Comparison of ENCODE assay signal across 10 mouse cellular contexts in the genomic region with DNA sequence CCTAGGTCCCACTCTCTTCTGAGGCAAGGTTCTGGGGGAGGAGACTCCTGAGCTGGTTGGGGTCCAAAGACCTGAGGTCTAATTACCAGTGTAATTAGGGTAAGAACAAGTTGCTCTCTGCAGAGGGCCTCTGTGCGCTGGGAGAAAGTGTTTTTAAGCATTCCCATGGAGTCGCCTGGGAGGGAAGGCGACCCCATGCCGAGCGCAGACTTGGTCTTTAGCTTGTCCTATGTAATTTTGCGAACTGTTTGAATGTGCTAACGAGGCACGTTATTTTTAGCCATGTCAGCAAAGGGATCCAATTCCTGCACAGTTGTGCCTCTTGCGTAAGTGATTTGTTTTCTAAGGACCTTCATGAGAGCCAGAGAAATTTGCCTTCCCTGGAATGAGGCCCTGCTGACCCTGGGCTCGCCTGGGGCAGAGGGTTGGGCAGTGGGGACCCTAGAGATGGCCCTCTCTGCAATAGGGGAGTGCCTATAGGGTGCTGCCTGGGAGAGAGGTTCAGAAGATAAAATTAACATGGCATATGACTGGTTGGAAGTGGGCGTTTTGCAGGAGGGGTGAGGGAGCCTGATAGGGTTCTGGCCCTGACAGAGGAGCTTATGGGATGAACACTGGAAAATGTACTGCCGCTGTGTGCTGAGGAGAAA. TPM values are rescaled to one million over a fixed set of nuclear protein-coding genes. Genes with fewer than 3 reads are reported as not detected.
A peak's percentile ranks its signal among the peaks of the same experiment; 100 is the strongest.
DNase-seq lines count a peak whose midpoint lies in the region; ATAC-seq lines count a peak whose summit lies in the region.
"Had no signal": no experiment of that assay in that cellular context is flagged by ENCODE, and none has a peak within 500 bp of the region (broad histone marks: within the 10 kb centered on the region; RNA-seq: fewer than 3 reads in every experiment).

A gene (plus strand): TSS at position 157 of the 650 bp plus-strand sequence.

- peaks cover 6% of the 10 kb centered on the region; the same call in 1 of the 2 replicates for H3K27me3 ChIP-seq in heart, embryonic 12.5 days (replicated peaks)
- H3K27me3 ChIP-seq in lung, embryonic 15.5 days, result no peaks in the 10 kb centered on the region
- H3K27me3 ChIP-seq in forebrain, embryonic 14.5 days (replicated peaks; ENCODE audit: control insufficient read depth, insufficient read depth, low read length), result no peaks in the 10 kb centered on the region

- no peak within 1 kb of the TSS for H3K4me3 ChIP-seq in heart, embryonic 12.5 days
- H3K4me3 ChIP-seq in lung, embryonic 15.5 days, result no peak within 1 kb of the TSS
- H3K4me3 ChIP-seq in forebrain, embryonic 14.5 days (ENCODE audit: low read depth, low read length), result no peak within 1 kb of the TSS
- H3K4me3 ChIP-seq: hindbrain, embryonic 13.5 days had no signal

- H3K36me3 ChIP-seq in heart, embryonic 12.5 days, result no peaks in the 10 kb centered on the region
- no peaks in the 10 kb centered on the region for H3K36me3 ChIP-seq in lung, embryonic 15.5 days
- H3K36me3 ChIP-seq in forebrain, embryonic 14.5 days (ENCODE audit: control insufficient read depth, insufficient read depth, low read length), result no peaks in the 10 kb centered on the region
- H3K36me3 ChIP-seq: hindbrain, embryonic 13.5 days had no signal

- intact Hi-C loops in heart, postnatal 25 days (cut with DNase I), result no loop called here

- no peaks in the 10 kb centered on the region for H3K9me3 ChIP-seq in heart, embryonic 12.5 days (replicated peaks)
- H3K9me3 ChIP-seq in lung, embryonic 15.5 days, result no peaks in the 10 kb centered on the region
- H3K9me3 ChIP-seq in forebrain, embryonic 14.5 days (replicated peaks; ENCODE audit: control insufficient read depth, low read length), result no peaks in the 10 kb centered on the region
- H3K9me3 ChIP-seq: hindbrain, embryonic 13.5 days had no signal

- 0 out of 2 replicates have a peak, but pooled peaks have one; percentile 26 for ATAC-seq in heart, embryonic 12.5 days (ENCODE audit: insufficient number of reproducible peaks, low FRiP score)
- ATAC-seq in lung, embryonic 15.5 days (ENCODE audit: borderline replicate concordance, extremely low read depth, low FRiP score, low TSS enrichment), result 0 out of 2 replicates have a peak, but pooled peaks have one; percentile 28
- ATAC-seq in forebrain, embryonic 14.5 days, result peak; percentile 77

- no peak within 1 kb of the TSS for H3K9ac ChIP-seq in heart, embryonic 12.5 days
- H3K9ac ChIP-seq in lung, embryonic 15.5 days, result no peak within 1 kb of the TSS
- H3K9ac ChIP-seq in forebrain, embryonic 14.5 days (ENCODE audit: low read length), result no peak within 1 kb of the TSS
- H3K9ac ChIP-seq: hindbrain, embryonic 13.5 days had no signal

- H3K4me2 ChIP-seq in heart, embryonic 12.5 days, result peak within 1 kb of the TSS; percentile 33
- H3K4me2 ChIP-seq in lung, embryonic 15.5 days, result peak within 1 kb of the TSS; percentile 5; the same call in 1 of the 2 replicates
- no peak within 1 kb of the TSS for H3K4me2 ChIP-seq in forebrain, embryonic 14.5 days (ENCODE audit: low read length)
- H3K4me2 ChIP-seq: hindbrain, embryonic 13.5 days had no signal

- peak within 1 kb of the TSS; percentile 52 for H3K27ac ChIP-seq in heart, embryonic 12.5 days (ENCODE audit: poor library complexity, severe bottlenecking)
- peak within 1 kb of the TSS; percentile 45; the same call in 1 of the 2 replicates for H3K27ac ChIP-seq in lung, embryonic 15.5 days
- no peak within 1 kb of the TSS; the same call in 1 of the 2 replicates for H3K27ac ChIP-seq in forebrain, embryonic 14.5 days (ENCODE audit: low read depth, low read length)
- H3K27ac ChIP-seq: hindbrain, embryonic 13.5 days had no signal

- peaks cover 20% of the 10 kb centered on the region for H3K4me1 ChIP-seq in heart, embryonic 12.5 days (replicated peaks)
- peaks cover 15% of the 10 kb centered on the region for H3K4me1 ChIP-seq in lung, embryonic 15.5 days
- H3K4me1 ChIP-seq in forebrain, embryonic 14.5 days (ENCODE audit: control insufficient read depth, insufficient read depth, low read length), result peaks cover 27% of the 10 kb centered on the region

- no peak for DNase-seq in heart, postnatal 25 days (ENCODE audit: low spot score)
- no peak for DNase-seq in lung, postnatal 10 days
- DNase-seq in forebrain, embryonic 14.5 days (ENCODE audit: low spot score), result peak; percentile 80
- peak; percentile 54 for DNase-seq in retina, embryonic 14.5 days (ENCODE audit: low spot score)
- DNase-seq in urinary bladder, postnatal 4 days (ENCODE audit: low spot score in 2 of 2), result no peak
- DNase-seq in gastrocnemius, postnatal 25 days, result no peak
- DNase-seq: liver had no signal

- 35% methylated on average over 12 of the region's 12 CpGs for whole genome bisulfite sequencing in heart, embryonic 12.5 days
- WGBS in lung, embryonic 15.5 days, result 61% methylated on average over 12 of the region's 12 CpGs
- 9% methylated on average over 12 of the region's 12 CpGs for WGBS in forebrain, embryonic 14.5 days

RNA-seq across cellular contexts. Expression of the gene that starts here (rescaled TPM):
- not detected in 2 replicates for polyA plus RNA-seq in heart, embryonic 12.5 days (2016; fragmentation: Nextera tagmentation; extraction: Ambion mirVana)
- not detected for total RNA-seq in heart, postnatal 25 days (2021)
- not detected in 2 replicates for polyA plus RNA-seq in lung, embryonic 15.5 days (2015; fragmentation: Nextera tagmentation; extraction: Ambion mirVana)
- 0.27 TPM in 1 of 2 replicates, not detected in the other for polyA plus RNA-seq in forebrain, embryonic 14.5 days (2014; fragmentation: Nextera tagmentation; extraction: Ambion mirVana)
- total RNA-seq in gastrocnemius, postnatal 25 days (2021), result not detected

Comparison
In these comparisons a context has a peak if more than half of its experiments do, and no peak if none do; other contexts are left out.
1. Peak in ATAC-seq, H3K27ac ChIP-seq and H3K4me2 ChIP-seq in heart, embryonic 12.5 days; RNA of the gene not detected or under 1 TPM.
2. Peak in ATAC-seq, H3K27ac ChIP-seq and H3K4me2 ChIP-seq in lung, embryonic 15.5 days; RNA of the gene not detected or under 1 TPM.
3. Peak in DNase-seq and ATAC-seq in forebrain, embryonic 14.5 days; RNA of the gene not detected or under 1 TPM.
4. ATAC-seq: peak in every context shown above with its lines; median percentile 77 in forebrain, embryonic 14.5 days; 28 in lung, embryonic 15.5 days; 26 in heart, embryonic 12.5 days.